Mouse (Mus musculus) kidney, postnatal 10 days (tissue): ENCODE results near the gene Psd.
A peak's percentile ranks its signal among the peaks of the same experiment; 100 is the strongest.

Experiments used
- DNase-seq: peaks from one replicate; pipeline ENCODE4 v3.0.0; 2021; ENCODE audit warnings: mixed read lengths

The Psd gene

GRCm38 (mm10) chr19:46326756-46327305 is at the start of gene Psd:
Gene Psd (minus strand): TSS chr19:46327156.
- peak; percentile 74 for DNase-seq

- no peak for DNase-seq
These were observed 48.9 kb upstream of the Psd start for GRCm38 (mm10) chr19:46375891-46376290.

GRCm38 (mm10) chr19:46375489-46375888 is 48.5 kb upstream of the Psd start:
- no peak for DNase-seq

GRCm38 (mm10) chr19:46374477-46375088 is 47.6 kb upstream of the Psd start:
- no peak for DNase-seq

- DNase-seq = peak; percentile 80
These were observed 42.2 kb upstream of the Psd start for GRCm38 (mm10) chr19:46369204-46369603.

- DNase-seq = no peak
These were observed 41.0 kb upstream of the Psd start for GRCm38 (mm10) chr19:46367798-46368590.

- DNase-seq = no peak
These were observed 36.5 kb upstream of the Psd start for GRCm38 (mm10) chr19:46363294-46364009.

GRCm38 (mm10) chr19:46362104-46362503 is 35.1 kb upstream of the Psd start:
- no peak for DNase-seq

GRCm38 (mm10) chr19:46358381-46358780 is 31.4 kb upstream of the Psd start:
- no peak for DNase-seq

- peak; percentile 49 for DNase-seq
These were observed 30.7 kb upstream of the Psd start for GRCm38 (mm10) chr19:46357344-46358280.

- DNase-seq = peak; percentile 92
These were observed 29.8 kb upstream of the Psd start for GRCm38 (mm10) chr19:46356701-46357138.

- peak; percentile 26 for DNase-seq
These were observed 23.4 kb upstream of the Psd start, which contains the start of gene 2310034G01Rik for GRCm38 (mm10) chr19:46350168-46350932. Gene 2310034G01Rik (minus strand): TSS chr19:46350302.

- DNase-seq = no peak
These were observed 22.6 kb upstream of the Psd start for GRCm38 (mm10) chr19:46349550-46349949.

GRCm38 (mm10) chr19:46348761-46349458 is 22.0 kb upstream of the Psd start:
- peak; percentile 86 for DNase-seq

- no peak for DNase-seq
These were observed 21.1 kb upstream of the Psd start for GRCm38 (mm10) chr19:46347936-46348668.

GRCm38 (mm10) chr19:46347146-46347545 is 20.2 kb upstream of the Psd start:
- DNase-seq = no peak

- no peak for DNase-seq
These were observed 17.9 kb upstream of the Psd start for GRCm38 (mm10) chr19:46344710-46345419.

- peak; percentile 42 for DNase-seq
These were observed 12.5 kb upstream of the Psd start for GRCm38 (mm10) chr19:46339287-46339971.

- DNase-seq = no peak
These were observed 12.0 kb upstream of the Psd start for GRCm38 (mm10) chr19:46338942-46339286.
